Mouse (Mus musculus) liver, postnatal 0 days (tissue): ENCODE measurements around the gene Ccdc110. TPM values are rescaled to one million over a fixed set of nuclear protein-coding genes. Genes with fewer than 3 reads are reported as not detected.

ENCODE experiments used
- ATAC-seq: fragments of 200-750 bp; cut with Nextera tagmentation; 2 replicates; pipeline ENCODE4 v1.8.0; 2017; ENCODE audit warnings: mild to moderate bottlenecking, moderate library complexity
- DNase-seq: peaks from one replicate; pipeline ENCODE4 v3.0.0-alpha.2; 2016
- H3K27ac ChIP-seq: fragments of 300-500 bp; sonication (generic); 2 replicates; pipeline ENCODE4 v1.5.1; 2014; ENCODE audit warnings: antibody characterized with exemption, moderate library complexity, mild to moderate bottlenecking, low read depth
- H3K27me3 ChIP-seq: fragments of 300-500 bp; sonication (generic); 2 replicates; pipeline ENCODE4 v1.6.1; 2014; ENCODE audit warnings: low read length, control low read depth, mixed read lengths; ENCODE audit not compliant: insufficient read depth
- H3K36me3 ChIP-seq: fragments of 300-500 bp; sonication (generic); replicated peaks from 2 replicates; pipeline ENCODE4 v1.6.1; 2014; ENCODE audit warnings: mild to moderate bottlenecking, control low read depth, low read length, moderate library complexity, mixed read lengths; ENCODE audit not compliant: insufficient read depth
- H3K4me1 ChIP-seq: fragments of 300-500 bp; sonication (generic); 2 replicates; pipeline ENCODE4 v1.6.1; 2014; ENCODE audit warnings: antibody characterized with exemption, mild to moderate bottlenecking, control low read depth; ENCODE audit not compliant: insufficient read depth
- H3K4me2 ChIP-seq: fragments of 300-500 bp; sonication (generic); 2 replicates; pipeline ENCODE4 v1.6.1; 2014; ENCODE audit warnings: low read depth, mild to moderate bottlenecking, low read length, moderate library complexity, mixed read lengths
- H3K4me3 ChIP-seq: fragments of 300-500 bp; sonication (generic); 2 replicates; pipeline ENCODE4 v1.5.1; 2014; ENCODE audit warnings: low read depth, low read length
- H3K9ac ChIP-seq: fragments of 300-500 bp; sonication (generic); replicated peaks from 2 replicates; pipeline ENCODE4 v1.6.1; 2014; ENCODE audit warnings: mild to moderate bottlenecking, moderate library complexity
- H3K9me3 ChIP-seq: fragments of 300-500 bp; sonication (generic); 2 replicates; pipeline ENCODE4 v1.6.1; 2016; ENCODE audit warnings: mild to moderate bottlenecking, control low read depth, low read length, mixed read lengths
- CTCF ChIP-seq: sonication (generic); IDR thresholded peaks from 2 replicates; pipeline ENCODE4 v1.5.1; 2016; ENCODE audit warnings: antibody characterized with exemption, low read depth
- EP300 ChIP-seq: IDR thresholded peaks from 2 replicates; pipeline ENCODE4 v1.6.1; 2016; ENCODE audit warnings: antibody characterized with exemption, low read depth, mild to moderate bottlenecking
- WGBS: fragments of 180-500 bp; shearing (Covaris S2); extraction: QIAGEN DNeasy Blood & Tissue Kit; methylation state at CpG from one replicate; pipeline ENCODE4 v1.1.7; 2014; ENCODE audit not compliant: insufficient replicate concordance; 5-methylcytosine and 5-hydroxymethylcytosine counted together
- polyA plus RNA-seq: library from polyadenylated mRNA; unstranded; fragments of >200 nt; fragmentation: Nextera tagmentation; extraction: Ambion mirVana; gene quantifications from 2 replicates; pipeline ENCODE4 v1.2.1, GENCODE M21; 2015

Gene Ccdc110
- polyA plus RNA-seq, 1 experiment from 2014 or later = not detected

GRCm38 (mm10) chr8:45990631-45991310 is 56.4 kb downstream of the Ccdc110 start:
- TF ChIP-seq EP300 = no peak
- no peak for TF ChIP-seq CTCF
- Histone ChIP-seq H3K27me3 (no peaks in the 10 kb centered on the region), H3K9ac (no peak overlapping the region), H3K36me3 (peaks cover 38% of the 10 kb centered on the region), H3K9me3 (no peaks in the 10 kb centered on the region), H3K4me2 (no peak overlapping the region), H3K4me3 (no peak overlapping the region), H3K4me1 (no peaks in the 10 kb centered on the region), H3K27ac (no peak overlapping the region)
- DNase-seq = no peak
- ATAC-seq = no peak
- WGBS = 66% methylated on average over 4 of the region's 4 CpGs

Other genes starting within 250 kb of the Ccdc110 start
- gene Pdlim3, start 49.2 kb upstream of the Ccdc110 start, polyA plus RNA-seq = 2.1 and 4.0 TPM in 2 replicates
- 0.50 and 0.62 TPM in 2 replicates for gene 1700029J07Rik, start 40.6 kb downstream of the Ccdc110 start, polyA plus RNA-seq
- gene Ufsp2, start 40.9 kb downstream of the Ccdc110 start, polyA plus RNA-seq = 49.5 and 50.2 TPM in 2 replicates
- gene Lrp2bp, start 64.7 kb downstream of the Ccdc110 start, polyA plus RNA-seq = not detected in 2 replicates
- gene Ankrd37, start 71.1 kb downstream of the Ccdc110 start, polyA plus RNA-seq = 3.0 and 9.1 TPM in 2 replicates
- gene Cfap97, start 217.2 kb downstream of the Ccdc110 start, polyA plus RNA-seq = 8.4 and 9.2 TPM in 2 replicates
- gene Snx25, start 217.5 kb downstream of the Ccdc110 start, polyA plus RNA-seq = 3.7 and 4.2 TPM in 2 replicates